Mouse (Mus musculus): ENCODE measurements around the gene Pmpcb. TPM values are rescaled to one million over a fixed set of nuclear protein-coding genes. Genes with fewer than 3 reads are reported as not detected.

The Pmpcb gene
- total RNA-seq, 4 experiments from 2014 or later: 289 to 312 (median 300) TPM

DNA sequence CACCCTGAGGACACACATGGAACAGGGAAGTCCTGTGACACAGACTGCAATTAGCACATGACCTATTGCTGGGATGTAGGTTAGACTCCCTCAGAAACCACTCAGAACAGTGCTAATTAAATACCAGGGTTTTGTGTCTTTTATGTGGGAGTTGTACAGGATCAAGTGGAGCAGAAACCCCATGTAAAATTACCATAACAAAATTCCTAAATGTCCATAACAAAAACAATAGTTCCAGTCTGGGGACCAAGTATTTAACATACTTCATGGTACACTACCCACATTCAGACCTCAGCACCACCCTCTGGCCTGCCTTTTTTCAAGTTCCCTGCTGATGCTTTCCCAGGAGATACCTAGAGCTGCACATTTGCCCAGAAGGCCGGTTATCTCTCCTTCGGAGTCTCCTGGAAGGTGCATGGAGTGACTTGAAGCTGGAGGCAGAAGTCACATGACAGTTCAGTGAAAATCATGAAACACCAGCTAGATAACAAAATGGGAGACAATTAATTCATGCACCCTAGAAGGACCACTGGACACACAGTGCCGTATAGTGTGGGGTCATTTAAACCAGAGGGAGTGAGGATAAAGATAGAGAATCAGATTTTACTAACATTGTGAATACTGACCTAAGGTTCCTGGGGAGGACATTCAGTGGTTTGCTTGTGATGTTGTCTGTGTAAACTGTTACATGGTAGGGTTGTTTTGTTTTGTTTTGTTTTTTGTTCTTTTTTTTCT, 4.6 kb upstream of the Pmpcb start:
- no peak for DNase-seq (ENCODE audit: low spot score)

DNA sequence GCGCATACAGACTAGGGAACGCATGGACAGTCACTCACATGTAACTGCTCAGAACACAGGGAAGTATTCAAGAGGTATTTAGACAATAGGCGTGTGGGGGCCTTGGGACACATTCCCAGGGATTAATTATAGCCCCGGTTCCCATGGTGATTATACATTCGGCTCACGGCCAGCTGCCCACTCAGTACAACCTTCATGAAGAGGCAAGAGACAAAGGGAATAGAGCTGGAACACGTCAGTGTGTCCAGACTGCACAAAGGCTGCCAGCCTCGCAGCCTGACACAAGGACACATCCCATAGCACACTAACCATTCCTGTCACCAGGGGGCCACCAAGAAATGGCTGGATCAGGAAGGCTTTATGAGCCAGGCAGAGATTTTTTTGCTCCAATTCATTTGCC, 4.0 kb upstream of the Pmpcb start:
- peak; percentile 39 for DNase-seq (ENCODE audit: low spot score)

DNA sequence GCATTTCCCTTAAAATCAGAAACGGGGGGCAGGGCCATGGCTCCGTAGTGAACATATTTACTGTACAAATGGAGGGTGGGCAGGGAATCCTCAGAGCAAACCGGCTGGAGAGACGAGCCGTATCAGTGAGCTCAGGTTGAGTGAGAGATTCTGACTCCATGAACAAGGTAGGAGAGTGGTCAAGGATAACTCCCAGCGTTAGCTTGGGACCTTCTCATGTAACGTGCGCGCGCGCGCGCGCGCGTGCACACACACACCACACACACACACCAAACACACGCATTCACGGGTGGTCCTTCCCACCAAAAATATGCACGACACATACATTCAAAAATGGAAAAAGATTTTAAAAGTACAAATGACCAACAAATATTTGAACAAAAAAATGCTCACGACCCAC, 1.8 kb upstream of the Pmpcb start:
- no peak for DNase-seq (ENCODE audit: low spot score)

DNA sequence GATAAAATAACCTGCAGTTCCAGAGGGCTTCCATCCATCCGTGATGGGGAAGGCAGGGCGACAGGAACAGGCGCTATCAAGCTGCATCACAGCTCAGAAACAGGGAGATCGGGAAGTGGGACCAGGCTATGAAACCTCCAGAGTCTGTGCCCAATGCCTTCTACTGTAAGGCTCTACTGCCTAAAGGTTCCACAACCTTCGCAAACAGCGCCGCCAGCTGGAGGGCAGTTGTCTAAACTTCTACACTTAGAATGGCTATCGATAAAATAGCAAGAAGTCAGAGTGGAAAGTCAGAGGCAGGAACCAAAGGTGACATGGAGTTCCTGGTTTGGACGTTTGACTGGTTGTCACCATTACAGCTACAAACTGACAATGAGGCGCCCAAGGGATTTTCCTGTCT, 1.4 kb upstream of the Pmpcb start:
- DNase-seq (ENCODE audit: low spot score): peak; percentile 54

DNA sequence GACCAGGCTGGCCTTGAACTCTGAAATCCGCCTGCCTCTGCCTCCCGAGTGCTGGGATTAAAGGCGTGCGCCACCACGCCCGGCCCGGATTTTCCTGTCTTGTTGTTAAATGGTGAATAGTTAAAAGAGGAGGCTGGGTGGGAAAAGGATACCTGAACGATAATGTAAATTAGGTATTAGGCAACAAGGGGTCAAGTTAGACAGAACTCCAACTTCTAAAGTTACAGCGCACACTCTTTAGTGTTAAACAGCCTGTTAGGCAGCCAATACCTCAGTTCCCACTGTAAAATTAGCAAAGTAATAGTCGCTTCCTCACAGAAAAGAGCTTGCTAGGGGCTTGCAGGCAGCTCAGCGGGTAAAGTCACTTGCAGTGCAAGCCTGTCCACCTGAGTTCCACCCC, 895 bp upstream of the Pmpcb start:
- no peak for DNase-seq (ENCODE audit: low spot score)

DNA sequence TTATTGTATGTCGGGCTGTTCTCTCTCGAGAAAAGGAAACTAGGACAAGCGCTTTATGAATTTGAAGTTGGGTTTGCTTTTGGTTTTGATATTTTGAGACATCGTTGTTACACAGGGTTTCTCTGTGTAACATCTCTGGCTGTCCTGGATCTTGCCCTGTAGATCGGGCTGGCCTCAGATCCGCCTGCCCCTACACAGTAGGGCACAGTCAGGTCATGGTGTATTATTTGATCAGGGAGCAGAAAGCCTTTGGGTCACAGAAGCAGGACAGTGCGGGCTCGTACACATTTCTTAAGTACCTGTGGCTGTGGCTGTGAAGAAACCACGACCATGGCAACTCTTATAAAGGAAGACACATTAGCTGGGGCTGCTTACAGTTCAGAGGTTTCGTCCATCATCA, 679 bp downstream of the Pmpcb start:
- DNase-seq (ENCODE audit: low spot score): no peak

DNA sequence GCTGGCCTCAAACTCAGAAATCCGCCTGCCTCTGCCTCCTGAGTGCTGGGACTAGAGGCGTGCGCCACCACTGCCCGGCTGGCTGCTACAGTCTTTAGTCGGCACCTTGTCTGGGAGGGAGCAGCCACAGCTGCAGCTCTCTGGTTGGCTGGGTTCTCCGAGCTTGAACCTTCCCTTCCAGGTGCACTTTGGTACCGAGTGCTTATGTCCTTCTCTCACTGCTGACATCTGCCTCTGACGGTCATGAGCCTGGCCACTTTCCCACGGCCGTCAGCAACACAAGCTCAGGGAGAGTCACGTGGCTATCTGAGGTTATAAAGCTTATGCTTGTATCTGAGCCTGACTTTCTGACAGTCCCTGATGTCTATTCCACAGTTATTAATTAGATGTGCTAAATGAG, 2.2 kb downstream of the Pmpcb start:
- DNase-seq (ENCODE audit: low spot score): no peak

DNA sequence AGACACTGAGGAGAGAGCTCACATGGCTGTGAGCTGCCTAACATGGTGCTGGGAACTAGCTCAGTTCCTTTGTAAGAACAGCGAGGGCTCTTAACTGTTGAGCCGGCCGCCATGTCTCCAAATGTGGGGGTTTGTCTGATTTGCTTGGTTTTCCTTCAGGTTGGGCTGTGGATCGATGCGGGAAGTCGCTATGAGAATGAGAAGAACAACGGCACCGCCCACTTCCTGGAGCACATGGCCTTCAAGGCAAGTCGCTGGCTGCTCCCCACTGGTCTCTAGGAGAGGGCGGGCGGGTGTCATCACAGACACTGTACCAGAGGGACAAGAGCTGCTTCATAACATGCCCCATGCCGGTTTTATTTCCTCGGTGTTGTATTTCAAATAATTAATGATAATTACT, 2.9 kb downstream of the Pmpcb start:
- no peak for DNase-seq (ENCODE audit: low spot score)

DNA sequence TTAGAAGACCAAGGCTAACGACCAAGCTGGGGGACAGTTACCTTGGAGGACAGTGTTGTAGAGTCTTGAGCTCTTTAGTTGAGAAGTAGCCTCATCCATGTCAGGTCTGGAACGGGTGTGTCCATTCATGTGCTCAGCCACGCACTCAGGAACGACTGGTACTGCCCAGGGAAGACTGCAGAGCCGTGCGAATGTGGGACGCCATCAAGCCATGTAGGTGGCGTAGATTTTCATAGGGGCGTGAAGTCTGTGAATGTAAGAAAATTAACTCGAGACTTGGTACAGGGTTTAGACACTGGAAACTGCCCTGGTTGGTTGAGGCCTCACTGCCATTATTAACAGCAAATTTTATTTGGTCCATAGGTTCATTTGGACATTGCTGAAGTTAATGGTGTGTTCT, 6.7 kb downstream of the Pmpcb start:
- DNase-seq (ENCODE audit: low spot score): no peak

DNA sequence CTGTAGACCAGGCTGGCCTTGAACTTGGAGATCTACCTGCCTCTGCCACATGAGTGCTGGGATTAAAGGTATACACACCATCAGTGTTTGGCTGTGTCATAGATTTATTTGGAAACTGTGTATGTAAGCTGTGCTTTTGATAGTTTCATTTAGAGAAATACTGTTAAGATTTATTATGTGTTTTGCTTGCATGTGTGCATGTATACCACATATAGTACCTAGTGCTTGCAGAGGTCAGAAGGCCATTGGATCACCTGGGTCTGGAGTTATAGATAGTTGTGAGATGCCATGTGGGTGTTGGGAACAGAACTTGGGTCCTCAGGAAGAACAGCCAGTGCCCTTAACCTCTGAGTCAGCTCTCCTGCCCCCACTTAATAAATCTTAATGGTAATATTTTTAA, 7.7 kb downstream of the Pmpcb start:
- DNase-seq (ENCODE audit: low spot score): no peak

DNA sequence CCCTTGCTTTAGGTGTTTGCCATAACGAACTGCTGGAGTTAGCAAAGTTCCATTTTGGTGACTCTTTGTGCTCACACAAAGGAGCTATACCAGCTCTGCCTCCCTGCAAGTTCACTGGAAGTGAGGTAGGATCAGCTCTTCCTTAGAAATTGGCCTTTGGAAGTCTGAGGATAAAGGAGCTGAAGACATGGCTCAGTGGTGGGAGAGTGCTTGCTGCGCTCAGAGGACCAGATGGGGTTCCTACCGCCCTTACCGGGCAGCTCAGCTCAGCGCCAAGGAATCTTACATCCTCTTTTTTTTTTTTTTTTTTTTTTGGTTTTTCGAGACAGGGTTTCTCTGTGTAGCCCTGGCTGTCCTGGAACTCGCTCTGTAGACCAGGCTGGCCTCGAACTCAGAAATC, 9.0 kb downstream of the Pmpcb start:
- DNase-seq (ENCODE audit: low spot score): no peak

DNA sequence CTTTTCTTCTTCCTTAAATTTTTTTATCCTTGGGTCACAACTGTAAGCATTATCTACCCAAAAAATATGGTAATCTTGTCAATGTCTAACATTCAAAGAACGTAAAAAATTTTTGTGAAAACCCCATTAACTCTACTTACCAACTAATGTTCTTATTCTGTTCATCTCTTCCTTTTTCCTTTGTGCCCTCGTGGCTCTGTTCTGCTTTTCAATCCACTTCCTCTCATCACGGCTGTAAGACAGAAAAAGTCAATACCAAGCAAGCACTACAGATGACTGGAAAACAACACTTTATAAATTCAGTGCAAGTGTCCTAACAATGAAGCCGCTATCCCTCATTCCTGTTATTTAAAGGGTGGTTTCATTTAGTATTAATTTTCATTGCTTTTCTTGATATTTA, 31.6 kb downstream of the Pmpcb start:
- DNase-seq (ENCODE audit: low spot score): no peak

DNA sequence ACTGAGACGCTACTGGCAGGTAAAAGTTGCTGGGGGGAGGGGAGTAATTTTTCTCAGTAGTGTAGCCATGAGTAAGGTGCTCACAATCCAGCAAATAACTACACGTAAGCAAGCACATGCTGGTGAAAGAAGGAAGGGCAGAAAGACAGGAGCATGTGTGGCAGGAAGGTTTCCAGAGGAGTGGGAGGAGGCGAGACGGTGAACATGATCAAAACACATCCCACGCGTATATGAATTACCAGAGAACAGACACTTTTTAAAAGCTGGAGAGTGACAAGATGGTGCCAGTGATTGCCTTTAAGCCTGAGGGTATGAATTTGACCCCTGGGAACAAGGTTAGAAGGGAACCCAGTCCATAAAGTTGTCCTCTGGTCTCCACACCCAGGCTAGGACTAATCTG, 32.9 kb downstream of the Pmpcb start:
- DNase-seq (ENCODE audit: low spot score): no peak

DNA sequence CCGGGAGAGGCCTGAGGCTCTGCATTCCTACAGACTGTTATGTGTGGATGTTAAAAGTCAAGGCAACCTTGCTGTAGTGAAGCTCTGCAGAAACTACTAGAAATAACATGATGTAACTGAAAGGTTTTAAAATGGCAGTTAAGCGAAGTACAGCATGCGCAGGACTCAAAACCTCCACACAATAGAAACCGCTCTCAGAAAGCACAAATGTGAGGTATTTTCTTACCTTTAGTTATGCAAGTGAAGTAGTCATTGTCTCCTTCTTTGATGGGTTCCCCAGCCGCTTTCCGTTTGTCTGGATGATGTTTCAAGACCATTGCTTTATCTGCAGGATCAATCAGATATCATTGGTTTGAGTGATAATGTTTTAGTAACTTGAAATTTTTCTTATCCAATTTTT, 39.5 kb downstream of the Pmpcb start:
- DNase-seq (ENCODE audit: low spot score): no peak

DNA sequence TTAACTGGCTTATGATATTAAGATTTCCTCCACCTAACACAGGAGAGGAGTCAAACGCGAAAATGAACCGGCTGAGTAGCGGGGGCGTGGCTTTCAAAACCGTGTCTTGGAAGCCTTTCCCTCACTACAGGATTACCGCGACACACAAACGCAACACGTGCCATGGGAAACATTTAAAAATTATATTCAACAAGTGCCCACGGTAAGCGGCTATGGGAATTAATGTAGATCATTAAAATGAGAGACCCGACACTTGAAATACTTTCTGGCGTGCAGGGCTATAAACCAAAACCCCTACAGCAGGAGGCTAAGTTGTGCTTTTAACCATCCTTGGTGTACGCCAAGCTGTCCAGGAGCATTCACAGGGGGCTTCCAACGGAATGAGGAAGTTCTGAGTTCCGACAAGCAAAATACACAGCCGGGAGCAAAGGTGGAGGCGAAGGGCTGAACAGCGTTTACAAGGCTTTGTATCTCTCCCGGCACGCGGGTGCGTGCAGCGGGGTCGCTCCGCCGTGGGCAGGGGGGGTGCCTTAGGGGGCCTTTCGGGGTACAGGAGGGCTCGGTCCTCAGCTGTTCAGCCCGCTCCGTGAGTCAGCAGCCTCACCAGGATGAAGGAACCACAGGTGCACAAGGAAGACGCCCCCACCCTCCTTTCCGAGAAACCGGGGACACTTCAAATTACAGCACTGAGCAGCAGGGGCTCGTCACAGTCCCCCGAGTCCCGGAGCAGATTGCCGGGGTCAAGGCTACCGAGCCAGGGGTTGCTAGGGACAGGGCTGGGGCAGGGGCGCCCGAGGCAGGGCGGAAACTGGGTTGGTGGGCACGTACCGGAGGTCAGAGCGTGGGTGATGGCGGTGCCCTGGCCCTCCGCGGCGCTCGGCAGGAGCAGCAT, 47.5 kb downstream of the Pmpcb start:
- DNase-seq (ENCODE audit: low spot score): no peak

DNA sequence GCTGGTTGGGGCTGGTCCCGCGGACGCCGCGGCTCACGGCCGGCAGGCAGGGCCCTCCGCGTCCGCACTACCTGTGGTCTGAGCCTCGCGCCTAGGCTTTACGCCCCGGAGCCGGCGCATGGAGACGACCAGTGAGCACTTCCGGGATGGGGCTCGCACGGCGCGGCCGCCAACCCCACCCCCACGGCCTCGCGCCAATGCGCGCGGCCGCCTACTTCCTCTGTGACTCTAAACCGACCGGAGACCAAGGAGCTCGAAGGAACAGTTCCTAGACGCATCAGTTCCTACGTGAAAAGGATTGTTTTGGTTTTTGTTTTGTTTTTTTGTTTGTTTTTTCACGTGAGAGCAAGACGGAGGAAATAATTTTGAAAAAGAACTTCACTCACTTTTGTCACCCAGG, 48.1 kb downstream of the Pmpcb start, which contains the start of the genes Dnajc2 and Psmc2:
TSS of gene Dnajc2 (minus strand) at position 199 of the 400 bp plus-strand sequence.
TSS of gene Psmc2 (plus strand) at position 231 of the 400 bp plus-strand sequence.
- DNase-seq (ENCODE audit: low spot score): peak; percentile 88

DNA sequence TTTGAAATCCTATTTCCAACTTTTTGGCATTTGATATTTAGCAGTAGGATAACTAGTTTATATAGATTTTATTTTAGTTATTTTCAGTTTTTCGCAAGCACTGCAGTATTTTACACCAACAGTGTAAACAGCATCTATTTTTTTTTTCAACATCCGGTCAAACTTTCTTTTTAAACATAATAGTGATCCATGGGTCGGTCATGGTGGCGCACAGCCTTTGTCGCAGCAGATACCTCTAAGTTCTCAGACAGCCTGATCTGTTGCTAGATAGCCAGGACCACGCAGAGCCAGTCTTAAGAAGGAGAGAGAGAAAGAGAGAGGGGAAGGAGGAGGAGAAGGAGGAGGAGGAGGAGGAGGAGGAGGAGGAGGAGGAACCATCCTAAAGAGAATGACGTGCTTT, 48.8 kb downstream of the Pmpcb start:
- no peak for DNase-seq (ENCODE audit: low spot score)

DNA sequence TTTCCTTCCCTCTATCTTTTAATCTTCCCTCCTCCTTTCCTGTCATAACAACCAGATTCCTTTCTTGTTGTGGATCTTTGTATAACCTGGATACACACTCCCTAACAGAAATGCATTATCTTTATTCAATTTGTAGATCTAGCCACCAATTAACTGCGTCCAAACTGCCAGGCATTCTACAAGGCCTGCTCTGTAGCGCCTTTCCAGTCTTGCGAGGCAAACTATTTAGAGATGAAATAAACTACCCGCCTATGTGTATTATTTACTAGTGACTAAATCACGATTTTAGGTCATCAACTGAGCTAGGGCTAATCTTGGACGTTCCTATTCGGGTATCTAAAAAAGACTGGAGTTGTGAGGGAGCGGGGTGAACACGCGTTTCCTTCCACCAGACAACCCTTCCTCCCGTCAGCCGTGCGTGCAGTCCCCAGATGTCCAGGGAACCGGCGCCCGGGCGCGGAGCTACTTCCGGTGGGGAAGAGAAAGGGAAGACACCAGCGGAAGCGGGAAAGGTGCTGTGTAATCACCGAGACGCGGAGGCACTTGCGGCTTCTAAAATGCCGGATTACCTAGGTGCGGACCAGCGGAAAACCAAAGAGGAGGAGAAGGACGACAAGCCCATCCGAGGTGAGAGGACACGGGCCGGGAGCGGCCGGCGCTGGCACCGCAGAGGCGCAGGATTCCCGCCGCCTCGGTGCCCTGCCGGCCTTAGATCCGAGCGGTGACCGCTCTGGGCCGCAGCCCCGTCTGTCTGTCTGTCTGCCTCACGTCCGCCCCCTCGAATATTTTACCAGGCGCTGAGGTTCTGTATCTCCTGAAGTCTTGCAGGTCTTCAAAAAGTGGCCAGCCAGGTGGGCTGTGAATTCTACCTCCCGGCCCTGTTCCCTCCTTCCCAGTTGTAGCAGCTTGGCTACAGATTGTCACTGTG, 49.6 kb downstream of the Pmpcb start:
- peak; percentile 92 for DNase-seq (ENCODE audit: low spot score)

DNA sequence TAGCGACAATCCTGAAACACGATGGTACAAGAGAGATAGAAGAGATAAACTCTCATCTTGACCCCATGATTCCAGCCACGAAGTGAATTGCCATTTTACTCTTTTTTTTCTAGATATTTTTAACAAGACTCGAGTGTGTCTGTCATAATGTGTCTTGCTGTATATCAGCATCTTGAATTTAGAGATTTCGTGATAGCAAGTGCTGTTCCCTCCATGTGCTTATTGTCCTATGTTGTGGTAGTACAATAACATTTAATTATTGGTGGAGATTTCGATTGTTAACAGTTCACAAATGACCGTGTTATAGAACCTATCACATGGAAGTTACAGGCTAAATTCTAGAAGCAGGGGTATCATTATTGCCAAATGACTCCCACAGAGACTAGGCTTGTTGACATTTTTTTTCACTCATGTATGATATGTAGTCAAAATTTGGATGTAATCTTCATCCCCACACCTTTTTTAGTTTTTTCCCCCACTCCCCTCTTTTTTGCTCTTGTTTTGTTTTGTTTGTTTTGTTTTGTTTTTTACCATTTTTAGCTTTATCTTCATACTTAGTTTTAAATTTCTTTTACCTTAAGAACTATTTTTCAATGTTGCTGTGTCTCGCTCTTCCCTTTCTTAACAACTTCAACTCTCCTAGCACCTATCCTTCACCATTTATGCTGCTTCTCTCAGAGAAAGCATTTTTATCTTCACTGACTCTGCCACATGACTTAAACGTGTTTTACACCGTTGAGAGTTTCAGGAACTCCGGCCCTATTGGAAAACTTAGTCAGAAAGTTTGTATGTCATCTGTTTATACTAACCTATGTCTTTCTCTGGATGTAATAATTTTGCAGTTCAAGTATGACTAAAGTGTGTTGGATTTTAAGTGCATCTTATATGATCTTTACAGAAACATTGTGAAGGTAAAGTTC, 50.5 kb downstream of the Pmpcb start:
- DNase-seq (ENCODE audit: low spot score): no peak

DNA sequence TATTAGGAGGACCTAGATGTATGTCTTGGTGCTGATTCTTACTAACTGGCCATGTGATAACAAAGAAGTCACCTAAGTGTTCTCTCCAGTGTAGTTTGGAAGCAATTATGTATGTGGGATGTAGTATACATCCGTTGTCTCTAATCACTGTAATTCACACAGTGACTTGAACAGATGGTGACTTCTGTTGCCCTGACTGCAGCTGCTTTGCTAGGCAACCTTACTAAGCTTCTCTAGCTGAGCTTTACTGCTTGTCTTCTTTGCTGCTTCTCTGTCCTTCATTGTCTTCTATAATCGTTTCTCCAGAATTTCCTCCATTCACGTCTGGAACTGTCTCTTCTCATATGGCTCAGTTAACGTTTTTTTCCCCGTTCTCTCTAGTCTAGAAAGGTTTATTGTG, 52.1 kb downstream of the Pmpcb start:
- DNase-seq (ENCODE audit: low spot score): no peak

DNA sequence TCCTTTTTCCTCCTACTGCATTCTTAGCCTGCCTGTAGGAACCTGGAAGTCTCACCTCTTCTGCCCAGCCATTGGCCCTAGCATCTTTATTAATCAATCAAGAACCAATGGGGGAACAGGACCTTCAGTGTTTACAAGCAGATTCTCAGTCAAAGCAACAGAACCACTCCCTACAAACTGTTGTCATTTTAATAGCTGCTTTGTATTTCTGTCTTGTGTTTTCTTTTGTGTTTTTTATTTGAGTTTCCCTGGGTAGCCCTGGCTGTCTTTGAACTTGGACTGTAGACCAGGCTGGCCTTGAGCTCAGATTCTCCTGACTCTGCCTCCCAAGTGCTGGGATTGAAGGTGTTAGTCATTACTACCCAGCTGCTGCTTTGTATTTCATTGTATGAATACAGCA, 55.2 kb downstream of the Pmpcb start:
- DNase-seq (ENCODE audit: low spot score): no peak

Data from heart, adult 8-10 months (tissue).